Mouse (Mus musculus): ENCODE data around the gene Heatr3. TPM values are rescaled to one million over a fixed set of nuclear protein-coding genes. Genes with fewer than 3 reads are reported as not detected.

Gene Heatr3
- polyA plus RNA-seq, 1 experiment, result 2.9 TPM

- H3K9me3 ChIP-seq, result no peaks in the 10 kb centered on the region
- H3K36me3 ChIP-seq (replicated peaks; ENCODE audit: low read length), result peaks cover 88% of the 10 kb centered on the region
- no peak overlapping the region for H3K4me3 ChIP-seq (replicated peaks)
- H3K27me3 ChIP-seq (replicated peaks), result no peaks in the 10 kb centered on the region
- peaks cover 5% of the 10 kb centered on the region; the same call in 1 of the 2 replicates for H3K4me1 ChIP-seq
- TF ChIP-seq GATA1 (IDR thresholded peaks at IDR 0.05; ENCODE audit: borderline replicate concordance, low read length), result no peak
- no peak for TF ChIP-seq FLI1 (IDR thresholded peaks at IDR 0.05; ENCODE audit: low read length)
Measured at GRCm38 (mm10) chr8:88129397-88129796, 8.3 kb upstream of the Heatr3 start.

GRCm38 (mm10) chr8:88130754-88131317, 6.8 kb upstream of the Heatr3 start:
- TF ChIP-seq GATA1 (IDR thresholded peaks at IDR 0.05; ENCODE audit: borderline replicate concordance, low read length), result no peak
- TF ChIP-seq FLI1 (IDR thresholded peaks at IDR 0.05; ENCODE audit: low read length), result no peak
- no peak overlapping the region for H3K4me3 ChIP-seq (replicated peaks)
- H3K9me3 ChIP-seq, result no peaks in the 10 kb centered on the region
- peaks cover 93% of the 10 kb centered on the region for H3K36me3 ChIP-seq (replicated peaks; ENCODE audit: low read length)
- no peaks in the 10 kb centered on the region for H3K27me3 ChIP-seq (replicated peaks)
- no peaks in the 10 kb centered on the region for H3K4me1 ChIP-seq

GRCm38 (mm10) chr8:88139256-88139655, 1.6 kb downstream of the Heatr3 start:
- peaks cover 29% of the 10 kb centered on the region for H3K4me1 ChIP-seq
- TF ChIP-seq FLI1 (IDR thresholded peaks at IDR 0.05; ENCODE audit: low read length) (no peak), GATA1 (IDR thresholded peaks at IDR 0.05; ENCODE audit: borderline replicate concordance, low read length) (no peak)
- no peaks in the 10 kb centered on the region for H3K9me3 ChIP-seq
- peaks cover 67% of the 10 kb centered on the region for H3K36me3 ChIP-seq (replicated peaks; ENCODE audit: low read length)
- H3K4me3 ChIP-seq (replicated peaks), result no peak overlapping the region
- no peaks in the 10 kb centered on the region for H3K27me3 ChIP-seq (replicated peaks)

- H3K9me3 ChIP-seq, result no peaks in the 10 kb centered on the region
- H3K4me1 ChIP-seq, result peaks cover 29% of the 10 kb centered on the region
- H3K36me3 ChIP-seq (replicated peaks; ENCODE audit: low read length), result peaks cover 65% of the 10 kb centered on the region
- H3K4me3 ChIP-seq (replicated peaks), result no peak overlapping the region
- H3K27me3 ChIP-seq (replicated peaks), result no peaks in the 10 kb centered on the region
- TF ChIP-seq GATA1 (IDR thresholded peaks at IDR 0.05; ENCODE audit: borderline replicate concordance, low read length) (no peak), FLI1 (IDR thresholded peaks at IDR 0.05; ENCODE audit: low read length) (no peak)
Measured at GRCm38 (mm10) chr8:88141629-88142028, 4.0 kb downstream of the Heatr3 start.

GRCm38 (mm10) chr8:88144041-88144440, 6.4 kb downstream of the Heatr3 start:
- no peaks in the 10 kb centered on the region for H3K9me3 ChIP-seq
- H3K27me3 ChIP-seq (replicated peaks), result no peaks in the 10 kb centered on the region
- TF ChIP-seq FLI1 (IDR thresholded peaks at IDR 0.05; ENCODE audit: low read length), result no peak
- no peak for TF ChIP-seq GATA1 (IDR thresholded peaks at IDR 0.05; ENCODE audit: borderline replicate concordance, low read length)
- peaks cover 83% of the 10 kb centered on the region for H3K36me3 ChIP-seq (replicated peaks; ENCODE audit: low read length)
- H3K4me3 ChIP-seq (replicated peaks), result no peak overlapping the region
- H3K4me1 ChIP-seq, result peaks cover 21% of the 10 kb centered on the region

GRCm38 (mm10) chr8:88150910-88151371, 13.3 kb downstream of the Heatr3 start:
- no peak for TF ChIP-seq GATA1 (IDR thresholded peaks at IDR 0.05; ENCODE audit: borderline replicate concordance, low read length)
- TF ChIP-seq FLI1 (IDR thresholded peaks at IDR 0.05; ENCODE audit: low read length), result no peak
- no peaks in the 10 kb centered on the region for H3K9me3 ChIP-seq
- peaks cover 85% of the 10 kb centered on the region for H3K36me3 ChIP-seq (replicated peaks; ENCODE audit: low read length)
- H3K27me3 ChIP-seq (replicated peaks), result no peaks in the 10 kb centered on the region
- H3K4me3 ChIP-seq (replicated peaks), result no peak overlapping the region
- H3K4me1 ChIP-seq, result peaks cover 16% of the 10 kb centered on the region

GRCm38 (mm10) chr8:88160237-88160995, 22.8 kb downstream of the Heatr3 start:
- TF ChIP-seq FLI1 (IDR thresholded peaks at IDR 0.05; ENCODE audit: low read length) (no peak), GATA1 (IDR thresholded peaks at IDR 0.05; ENCODE audit: borderline replicate concordance, low read length) (no peak)
- no peaks in the 10 kb centered on the region for H3K27me3 ChIP-seq (replicated peaks)
- no peaks in the 10 kb centered on the region for H3K9me3 ChIP-seq
- peaks cover 91% of the 10 kb centered on the region for H3K36me3 ChIP-seq (replicated peaks; ENCODE audit: low read length)
- H3K4me3 ChIP-seq (replicated peaks), result no peak overlapping the region
- H3K4me1 ChIP-seq, result no peaks in the 10 kb centered on the region

GRCm38 (mm10) chr8:88161439-88161838, 23.8 kb downstream of the Heatr3 start:
- Histone ChIP-seq H3K27me3 (replicated peaks) (no peaks in the 10 kb centered on the region), H3K4me3 (replicated peaks) (no peak overlapping the region), H3K4me1 (no peaks in the 10 kb centered on the region), H3K9me3 (no peaks in the 10 kb centered on the region), H3K36me3 (replicated peaks; ENCODE audit: low read length) (peaks cover 91% of the 10 kb centered on the region)
- no peak for TF ChIP-seq GATA1 (IDR thresholded peaks at IDR 0.05; ENCODE audit: borderline replicate concordance, low read length)
- TF ChIP-seq FLI1 (IDR thresholded peaks at IDR 0.05; ENCODE audit: low read length), result no peak

- Histone ChIP-seq H3K9me3 (no peaks in the 10 kb centered on the region), H3K4me3 (replicated peaks) (peak overlapping the region; percentile 51), H3K36me3 (replicated peaks; ENCODE audit: low read length) (peaks cover 31% of the 10 kb centered on the region), H3K4me1 (peaks cover 26% of the 10 kb centered on the region), H3K27me3 (replicated peaks) (no peaks in the 10 kb centered on the region)
- TF ChIP-seq FLI1 (IDR thresholded peaks at IDR 0.05; ENCODE audit: low read length) (no peak), GATA1 (IDR thresholded peaks at IDR 0.05; ENCODE audit: borderline replicate concordance, low read length) (no peak)
Measured at GRCm38 (mm10) chr8:88175264-88175663, 37.6 kb downstream of the Heatr3 start.

GRCm38 (mm10) chr8:88177291-88177690, 39.6 kb downstream of the Heatr3 start:
- H3K36me3 ChIP-seq (replicated peaks; ENCODE audit: low read length), result peaks cover 14% of the 10 kb centered on the region
- no peak overlapping the region for H3K4me3 ChIP-seq (replicated peaks)
- peaks cover 7% of the 10 kb centered on the region for H3K9me3 ChIP-seq
- TF ChIP-seq FLI1 (IDR thresholded peaks at IDR 0.05; ENCODE audit: low read length) (no peak), GATA1 (IDR thresholded peaks at IDR 0.05; ENCODE audit: borderline replicate concordance, low read length) (no peak)
- no peaks in the 10 kb centered on the region for H3K27me3 ChIP-seq (replicated peaks)
- peaks cover 26% of the 10 kb centered on the region for H3K4me1 ChIP-seq

Data from megakaryocyte, embryonic 14.5 days (primary cell).